Mouse (Mus musculus) stomach, postnatal 0 days (tissue): ENCODE measurements around the gene Hipk1. TPM values are rescaled to one million over a fixed set of nuclear protein-coding genes. Genes with fewer than 3 reads are reported as not detected.
A peak's percentile ranks its signal among the peaks of the same experiment; 100 is the strongest.

Experiments used
- ATAC-seq: fragments of 200-750 bp; cut with Nextera tagmentation; 2 replicates; pipeline ENCODE4 v1.8.0; 2017; ENCODE audit not compliant: low FRiP score, low TSS enrichment
- DNase-seq: peaks from one replicate; pipeline ENCODE4 v3.0.0-alpha.2; 2016; ENCODE audit warnings: low spot score
- H3K27ac ChIP-seq: fragments of 300-500 bp; sonication (generic); replicated peaks from 2 replicates; pipeline ENCODE4 v1.5.1; 2014; ENCODE audit warnings: mild to moderate bottlenecking, control low read depth
- H3K27me3 ChIP-seq: fragments of 300-500 bp; sonication (generic); 2 replicates; pipeline ENCODE4 v1.6.1; 2014; ENCODE audit warnings: low read length; ENCODE audit not compliant: control insufficient read depth, insufficient read depth
- H3K36me3 ChIP-seq: fragments of 300-500 bp; sonication (generic); 2 replicates; pipeline ENCODE4 v1.6.1; 2014; ENCODE audit warnings: low read length, mixed read lengths; ENCODE audit not compliant: control insufficient read depth, insufficient read depth
- H3K4me1 ChIP-seq: fragments of 300-500 bp; sonication (generic); replicated peaks from 2 replicates; pipeline ENCODE4 v1.6.1; 2014; ENCODE audit warnings: antibody characterized with exemption; ENCODE audit not compliant: control insufficient read depth, insufficient read depth
- H3K4me2 ChIP-seq: fragments of 300-500 bp; sonication (generic); replicated peaks from 2 replicates; pipeline ENCODE4 v1.6.1; 2014; ENCODE audit warnings: low read depth, mild to moderate bottlenecking, control low read depth, moderate library complexity
- H3K4me3 ChIP-seq: fragments of 300-500 bp; sonication (generic); 2 replicates; pipeline ENCODE4 v1.5.1; 2014; ENCODE audit warnings: low read depth, low read length, control low read depth
- H3K9ac ChIP-seq: fragments of 300-500 bp; sonication (generic); 2 replicates; pipeline ENCODE4 v1.6.1; 2014; ENCODE audit warnings: mild to moderate bottlenecking, low read length, control low read depth, mixed read lengths
- H3K9me3 ChIP-seq: fragments of 300-500 bp; sonication (generic); 2 replicates; pipeline ENCODE4 v1.6.1; 2016; ENCODE audit warnings: low read length; ENCODE audit not compliant: control insufficient read depth
- CTCF ChIP-seq: IDR thresholded peaks from 2 replicates; pipeline ENCODE4 v1.5.1; 2016; ENCODE audit warnings: antibody characterized with exemption, low read depth, mild to moderate bottlenecking, moderate library complexity
- EP300 ChIP-seq: optimal IDR thresholded peaks from 2 replicates; pipeline ENCODE3; 2016; ENCODE audit warnings: antibody characterized with exemption
- whole genome bisulfite sequencing: fragments of 180-500 bp; shearing (Covaris S2); extraction: QIAGEN DNeasy Blood & Tissue Kit; methylation state at CpG from one replicate; pipeline ENCODE4 v1.1.7; 2014; 5-methylcytosine and 5-hydroxymethylcytosine counted together
- polyA plus RNA-seq: library from polyadenylated mRNA; unstranded; fragments of >200 nt; fragmentation: Nextera tagmentation; extraction: Ambion mirVana; gene quantifications from 2 replicates; pipeline ENCODE4 v1.2.1, GENCODE M21; 2015

Gene Hipk1
- polyA plus RNA-seq, 1 experiment from 2014 or later = 6.7 TPM

- Histone ChIP-seq H3K4me1 (no peaks in the 10 kb centered on the region), H3K27ac (no peak overlapping the region), H3K4me2 (no peak overlapping the region), H3K9me3 (no peaks in the 10 kb centered on the region), H3K36me3 (peaks cover 14% of the 10 kb centered on the region; the same call in 1 of the 2 replicates), H3K27me3 (no peaks in the 10 kb centered on the region), H3K4me3 (no peak overlapping the region), H3K9ac (no peak overlapping the region)
- 41% methylated on average over 2 of the region's 2 CpGs for WGBS
- DNase-seq (no peak), ATAC-seq (peak; percentile 57)
- TF ChIP-seq CTCF (no peak), EP300 (no peak)
Observed at GRCm38 (mm10) chr3:103756920-103757319, 34.4 kb downstream of the Hipk1 start.

GRCm38 (mm10) chr3:103755351-103755750 lies 36.0 kb downstream of the Hipk1 start:
- Histone ChIP-seq H3K4me3 (no peak overlapping the region), H3K27me3 (no peaks in the 10 kb centered on the region), H3K36me3 (peaks cover 16% of the 10 kb centered on the region; the same call in 1 of the 2 replicates), H3K27ac (no peak overlapping the region), H3K4me2 (no peak overlapping the region), H3K9me3 (no peaks in the 10 kb centered on the region), H3K9ac (no peak overlapping the region), H3K4me1 (no peaks in the 10 kb centered on the region)
- WGBS = 62% methylated on average over 3 of the region's 3 CpGs
- DNase-seq (no peak), ATAC-seq (no peak)
- TF ChIP-seq EP300 (no peak), CTCF (no peak)

DNA sequence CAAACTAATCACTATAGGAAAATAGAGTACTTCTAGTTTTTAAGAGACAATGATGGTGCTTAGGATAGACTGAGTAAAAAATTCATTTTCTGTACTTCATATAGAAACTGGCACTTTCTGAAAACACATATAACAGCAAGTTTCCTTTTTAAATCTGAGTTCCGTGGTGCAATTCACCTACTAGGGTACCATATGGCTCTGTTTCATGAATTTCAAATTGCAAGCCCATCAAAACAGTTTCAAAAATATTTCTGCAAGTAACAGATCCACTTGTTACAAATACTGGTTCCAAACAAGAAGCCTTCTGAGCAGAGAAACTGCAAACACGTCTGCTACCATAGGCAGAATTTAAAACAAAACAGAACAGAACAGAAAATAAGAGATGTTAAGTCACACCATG lies 39.8 kb downstream of the Hipk1 start:
- no peaks in the 10 kb centered on the region for H3K4me1 ChIP-seq
- 80% methylated on average over 2 of the region's 2 CpGs for WGBS
- peaks cover 31% of the 10 kb centered on the region for H3K36me3 ChIP-seq
- no peak for TF ChIP-seq CTCF
- no peak for TF ChIP-seq EP300
- ATAC-seq (no peak), DNase-seq (no peak)
- no peak overlapping the region for H3K9ac ChIP-seq
- H3K4me3 ChIP-seq = no peak overlapping the region
- H3K9me3 ChIP-seq = no peaks in the 10 kb centered on the region
- no peak overlapping the region for H3K4me2 ChIP-seq
- H3K27me3 ChIP-seq = no peaks in the 10 kb centered on the region
- no peak overlapping the region for H3K27ac ChIP-seq

DNA sequence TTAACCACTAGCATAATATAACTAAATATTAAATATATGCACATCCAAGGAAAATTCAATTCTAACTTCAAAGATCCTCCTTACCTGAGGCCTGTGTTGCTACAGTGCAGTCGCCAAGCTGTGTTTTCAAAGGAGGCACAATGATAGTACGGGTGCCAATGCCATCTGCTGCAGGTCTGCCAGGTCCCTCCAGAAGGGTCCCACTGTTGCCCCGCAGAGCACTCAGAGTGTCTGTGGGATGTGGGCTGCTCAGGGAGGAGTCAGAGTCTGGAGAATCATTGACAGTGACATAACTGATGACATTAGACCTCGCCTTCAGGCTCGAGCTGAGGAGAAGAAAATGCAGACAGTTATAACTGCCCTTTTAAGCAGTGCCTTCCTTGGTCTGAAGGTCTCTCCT lies 44.7 kb downstream of the Hipk1 start:
- no peak for TF ChIP-seq EP300
- TF ChIP-seq CTCF = no peak
- no peaks in the 10 kb centered on the region for H3K4me1 ChIP-seq
- peaks cover 42% of the 10 kb centered on the region for H3K36me3 ChIP-seq
- no peak overlapping the region for H3K27ac ChIP-seq
- H3K9me3 ChIP-seq = no peaks in the 10 kb centered on the region
- no peak overlapping the region for H3K4me2 ChIP-seq
- WGBS = 82% methylated on average over 5 of the region's 5 CpGs
- ATAC-seq (no peak), DNase-seq (no peak)
- no peak overlapping the region for H3K4me3 ChIP-seq
- H3K9ac ChIP-seq = no peak overlapping the region
- no peaks in the 10 kb centered on the region for H3K27me3 ChIP-seq

DNA sequence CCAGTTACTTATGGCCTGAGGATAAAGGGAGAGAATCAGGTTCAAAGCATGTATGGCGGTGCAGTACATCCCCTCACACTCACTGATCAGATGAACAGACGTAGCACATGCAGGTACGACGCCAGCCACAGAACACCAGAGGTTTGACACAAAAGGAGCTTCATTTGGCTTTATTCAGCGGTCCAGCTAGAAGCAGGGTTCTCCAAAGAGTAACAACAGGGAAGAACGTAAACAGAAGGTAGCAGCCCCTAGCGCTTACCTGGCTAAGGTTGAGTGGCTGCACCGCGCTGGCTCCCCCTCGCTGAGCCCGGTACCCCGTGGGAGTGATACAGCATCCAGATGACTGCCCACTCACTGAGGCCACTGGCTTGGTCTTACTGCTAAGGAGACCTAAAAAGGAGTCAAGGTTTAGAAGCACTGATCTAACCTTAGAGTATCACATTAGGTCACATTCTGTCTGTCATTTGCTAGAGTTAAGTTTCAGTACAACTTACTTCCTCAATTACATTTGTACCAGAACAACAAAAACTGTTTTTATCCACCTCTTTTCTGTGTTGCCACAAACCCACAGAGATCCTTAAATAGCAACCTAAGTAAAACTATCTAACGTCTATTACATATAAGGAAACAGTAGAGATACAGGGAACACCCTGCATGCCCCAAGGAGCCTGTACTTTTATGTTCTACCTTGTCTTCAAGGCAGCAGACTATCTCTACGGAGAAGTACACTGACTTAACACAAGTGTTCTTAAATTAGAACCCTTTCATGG lies 46.2 kb downstream of the Hipk1 start:
- Histone ChIP-seq H3K4me2 (no peak overlapping the region), H3K4me3 (no peak overlapping the region), H3K9me3 (no peaks in the 10 kb centered on the region), H3K4me1 (no peaks in the 10 kb centered on the region), H3K27me3 (no peaks in the 10 kb centered on the region), H3K36me3 (peaks cover 37% of the 10 kb centered on the region), H3K27ac (no peak overlapping the region), H3K9ac (no peak overlapping the region)
- no peak for TF ChIP-seq EP300
- TF ChIP-seq CTCF = no peak
- 92% methylated on average over 14 of the region's 14 CpGs for WGBS
- no peak for ATAC-seq
- DNase-seq = no peak

GRCm38 (mm10) chr3:103743208-103743607 lies 48.2 kb downstream of the Hipk1 start:
- no peak for DNase-seq
- Histone ChIP-seq H3K36me3 (peaks cover 23% of the 10 kb centered on the region), H3K4me1 (no peaks in the 10 kb centered on the region), H3K27me3 (no peaks in the 10 kb centered on the region), H3K4me3 (no peak overlapping the region), H3K4me2 (no peak overlapping the region), H3K9me3 (no peaks in the 10 kb centered on the region), H3K9ac (no peak overlapping the region), H3K27ac (no peak overlapping the region)
- ATAC-seq = no peak
- WGBS = 71% methylated on average over 6 of the region's 6 CpGs
- no peak for TF ChIP-seq EP300
- TF ChIP-seq CTCF = no peak
